12 mouse cellular contexts compared by ENCODE assay signal in the genomic region with DNA sequence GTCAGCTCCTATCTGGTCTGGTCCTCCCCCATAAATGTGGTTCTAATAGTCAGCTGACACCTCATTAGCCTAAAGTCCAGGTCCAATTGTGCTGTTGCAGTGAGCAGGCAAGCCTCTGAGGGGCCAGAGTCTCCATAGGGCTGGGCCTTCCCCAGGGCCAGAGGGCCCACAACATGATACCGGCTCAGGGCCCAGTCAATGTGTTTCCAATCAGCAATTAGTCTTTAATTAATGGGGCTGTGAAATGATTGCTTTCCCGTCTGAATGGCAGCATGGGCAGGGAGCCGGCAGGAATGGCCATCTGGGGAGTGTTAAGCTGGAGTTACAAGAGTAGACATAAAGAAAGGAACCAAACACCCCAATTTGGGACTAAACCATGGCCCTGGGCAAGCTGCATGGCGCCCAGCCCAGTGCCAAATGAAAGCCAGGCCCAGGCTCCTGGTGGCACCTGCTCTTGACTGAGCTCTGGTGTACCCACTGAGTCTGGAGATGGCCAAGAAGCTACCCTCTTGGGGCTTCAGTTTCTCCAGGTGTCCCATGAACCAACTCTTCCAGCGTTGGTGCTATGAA.
"Had no signal": no experiment of that assay in that cellular context is flagged by ENCODE, and none has a peak within 500 bp of the region (broad histone marks: within the 10 kb centered on the region; RNA-seq: fewer than 3 reads in every experiment).

No protein-coding gene starts in this region.

- H3K4me2 ChIP-seq: limb, embryonic 13.5 days; liver, embryonic 11.5 days; liver, embryonic 15.5 days; midbrain, embryonic 13.5 days had no signal

- H3K36me3 ChIP-seq: limb, embryonic 13.5 days; liver, embryonic 15.5 days; midbrain, embryonic 13.5 days had no signal

- DNase-seq: kidney, postnatal 25 days; lung, adult 2 months; lung, postnatal 36 days; right cerebral cortex, adult 18-20 months; right cerebral cortex, postnatal 25 days; thymus, postnatal 4 days had no signal

- H3K4me3 ChIP-seq: limb, embryonic 13.5 days; liver, embryonic 15.5 days; midbrain, embryonic 13.5 days had no signal

- H3K9me3 ChIP-seq: limb, embryonic 13.5 days; liver, embryonic 15.5 days; midbrain, embryonic 13.5 days had no signal

- ATAC-seq: lung, postnatal 0 days; midbrain, embryonic 13.5 days had no signal

- H3K4me1 ChIP-seq: limb, embryonic 13.5 days; liver, embryonic 15.5 days; midbrain, embryonic 13.5 days had no signal

- H3K27ac ChIP-seq: limb, embryonic 13.5 days; liver, embryonic 15.5 days; midbrain, embryonic 13.5 days; stomach, postnatal 0 days had no signal

- H3K9ac ChIP-seq: limb, embryonic 13.5 days; liver, embryonic 15.5 days; midbrain, embryonic 13.5 days had no signal
